Mouse (Mus musculus) lung, postnatal 0 days (tissue): ENCODE results near the gene Fam92b.

ENCODE experiments used
- CTCF ChIP-seq: IDR thresholded peaks from 2 replicates; pipeline ENCODE4 v1.5.1; 2016; ENCODE audit warnings: antibody characterized with exemption, mild to moderate bottlenecking
- EP300 ChIP-seq: IDR thresholded peaks from 2 replicates; pipeline ENCODE4 v1.6.1; 2016; ENCODE audit warnings: antibody characterized with exemption, mild to moderate bottlenecking, control low read depth

- TF ChIP-seq CTCF (no peak), EP300 (no peak)
Measured at GRCm38 (mm10) chr8:120177318-120178123, at the start of gene Fam92b.
